In genomic region chr15:84231721-84232561, GRCm38 (mm10) we compare ENCODE assay signal across 8 mouse cellular contexts. TPM values are rescaled to one million over a fixed set of nuclear protein-coding genes. Genes with fewer than 3 reads are reported as not detected.
DNase-seq lines count a peak whose midpoint lies in the region; ATAC-seq and TF ChIP-seq lines count a peak whose summit lies in the region.

Parvb (plus strand) TSS chr15:84232043.

- H3K4me2 ChIP-seq in forebrain, embryonic 14.5 days (ENCODE audit: low read length): peak within 1 kb of the TSS; percentile 96
- peak within 1 kb of the TSS; percentile 86 for H3K4me2 ChIP-seq in liver, postnatal 0 days (ENCODE audit: low read depth, low read length)
- H3K4me2 ChIP-seq in neural tube, embryonic 14.5 days (ENCODE audit: low read depth, low read length): peak within 1 kb of the TSS; percentile 83

- H3K36me3 ChIP-seq in forebrain, embryonic 14.5 days (ENCODE audit: control insufficient read depth, insufficient read depth, low read length): no peaks in the 10 kb centered on the region
- H3K36me3 ChIP-seq in liver, postnatal 0 days (replicated peaks; ENCODE audit: insufficient read depth, low read length): no peaks in the 10 kb centered on the region
- no peaks in the 10 kb centered on the region for H3K36me3 ChIP-seq in neural tube, embryonic 14.5 days (ENCODE audit: control insufficient read depth, insufficient read depth, low read length)

- peak within 1 kb of the TSS; percentile 66 for H3K9ac ChIP-seq in forebrain, embryonic 14.5 days (ENCODE audit: low read length)
- peak within 1 kb of the TSS; percentile 47 for H3K9ac ChIP-seq in liver, postnatal 0 days (replicated peaks)
- peak within 1 kb of the TSS; percentile 55 for H3K9ac ChIP-seq in neural tube, embryonic 14.5 days (replicated peaks; ENCODE audit: low read depth, low read length)

- no peak for TF ChIP-seq EP300 in liver, postnatal 0 days (IDR thresholded peaks at IDR 0.05; ENCODE audit: low read depth)

- no peaks in the 10 kb centered on the region for H3K9me3 ChIP-seq in forebrain, embryonic 14.5 days (replicated peaks; ENCODE audit: control insufficient read depth, low read length)
- no peaks in the 10 kb centered on the region for H3K9me3 ChIP-seq in liver, postnatal 0 days (ENCODE audit: low read length)
- no peaks in the 10 kb centered on the region for H3K9me3 ChIP-seq in neural tube, embryonic 14.5 days (ENCODE audit: control insufficient read depth, low read length)

- H3K4me1 ChIP-seq in forebrain, embryonic 14.5 days (ENCODE audit: control insufficient read depth, insufficient read depth, low read length): peaks cover 20% of the 10 kb centered on the region
- H3K4me1 ChIP-seq in liver, postnatal 0 days (ENCODE audit: insufficient read depth): peaks cover 25% of the 10 kb centered on the region
- H3K4me1 ChIP-seq in neural tube, embryonic 14.5 days (ENCODE audit: control insufficient read depth, insufficient read depth, low read length): peaks cover 25% of the 10 kb centered on the region

- under 1% methylated on average over 45 of the region's 53 CpGs for WGBS in forebrain, embryonic 14.5 days
- WGBS in liver, postnatal 0 days (ENCODE audit: insufficient replicate concordance): 3% methylated on average over 49 of the region's 53 CpGs
- under 1% methylated on average over 53 of the region's 53 CpGs for WGBS in neural tube, embryonic 14.5 days

- H3K27ac ChIP-seq in forebrain, embryonic 14.5 days (ENCODE audit: low read depth, low read length): peak within 1 kb of the TSS; percentile 77
- H3K27ac ChIP-seq in liver, postnatal 0 days (ENCODE audit: low read depth): peak within 1 kb of the TSS; percentile 64
- peak within 1 kb of the TSS; percentile 57 for H3K27ac ChIP-seq in neural tube, embryonic 14.5 days (ENCODE audit: low read depth, low read length)

- ATAC-seq in forebrain, embryonic 14.5 days: peak; percentile 68
- peak; percentile 64 for ATAC-seq in liver, postnatal 0 days
- ATAC-seq in neural tube, embryonic 14.5 days (ENCODE audit: low read depth): peak; percentile 64

- no peak for TF ChIP-seq CTCF in liver, postnatal 0 days (IDR thresholded peaks at IDR 0.05; ENCODE audit: low read depth)

- peak within 1 kb of the TSS; percentile 41 for H3K4me3 ChIP-seq in forebrain, embryonic 14.5 days (ENCODE audit: low read depth, low read length)
- H3K4me3 ChIP-seq in liver, postnatal 0 days (ENCODE audit: low read depth, low read length): peak within 1 kb of the TSS; percentile 59
- H3K4me3 ChIP-seq in neural tube, embryonic 14.5 days (ENCODE audit: low read depth, low read length): peak within 1 kb of the TSS; percentile 31

- intact Hi-C loops in heart, postnatal 10 days (cut with DNase I): no loop called here

- H3K27me3 ChIP-seq in forebrain, embryonic 14.5 days (replicated peaks; ENCODE audit: control insufficient read depth, insufficient read depth, low read length): no peaks in the 10 kb centered on the region
- H3K27me3 ChIP-seq in liver, postnatal 0 days (ENCODE audit: insufficient read depth, low read length): 0 out of 2 replicates have a peak, but pooled peaks cover 11% of the 10 kb centered on the region
- H3K27me3 ChIP-seq in neural tube, embryonic 14.5 days (ENCODE audit: control insufficient read depth, insufficient read depth, low read length): no peaks in the 10 kb centered on the region

- peak; percentile 65 for DNase-seq in MN1 (ENCODE audit: low spot score)
- DNase-seq in cerebellum, adult 11 months: peak; percentile 50
- DNase-seq in forebrain, embryonic 14.5 days (ENCODE audit: low spot score): peak; percentile 70
- peak; percentile 72 to 73 for DNase-seq in heart, postnatal 10 days
- peak; percentile 66 to 74 for DNase-seq in kidney, postnatal 4 days
- DNase-seq in liver, postnatal 0 days: peak; percentile 64
- no peak for DNase-seq in urinary bladder, postnatal 14 days (ENCODE audit: low spot score)

RNA-seq across cellular contexts. Expression of gene Parvb, which starts in this region (rescaled TPM):
- 2.5 and 2.9 TPM in 2 replicates for polyA plus RNA-seq in forebrain, embryonic 14.5 days (2014; fragmentation: Nextera tagmentation; extraction: Ambion mirVana)
- 100 to 1,000 TPM; 165 to 174 TPM for total RNA-seq in heart, postnatal 10 days (2021)
- 4.9 and 6.0 TPM in 2 replicates for polyA plus RNA-seq in liver, postnatal 0 days (2015; fragmentation: Nextera tagmentation; extraction: Ambion mirVana)
- polyA plus RNA-seq in neural tube, embryonic 14.5 days (2014; fragmentation: Nextera tagmentation; extraction: Ambion mirVana): 3.3 and 5.7 TPM in 2 replicates
